Mouse (Mus musculus) embryonic facial prominence, embryonic 11.5 days (tissue): Measurements from ENCODE around the gene Tmem29. TPM values are rescaled to one million over a fixed set of nuclear protein-coding genes. Genes with fewer than 3 reads are reported as not detected.
A peak's percentile ranks its signal among the peaks of the same experiment; 100 is the strongest.
"Not testable (repeated sequence)": the region's sequence is repeated elsewhere in the genome, so short reads cannot be mapped to it uniquely, and the experiment has no call there.

Experiments used
- ATAC-seq: fragments of 200-750 bp; cut with Nextera tagmentation; replicated peaks from 2 replicates; pipeline ENCODE4 v1.8.0; 2017; ENCODE audit warnings: low read depth; ENCODE audit not compliant: insufficient number of reproducible peaks, low FRiP score, low TSS enrichment
- DNase-seq: peaks from one replicate; pipeline ENCODE4 v3.0.0-alpha.2; 2015; ENCODE audit warnings: low spot score
- H3K27ac ChIP-seq: fragments of 300-500 bp; sonication (generic); replicated peaks from 2 replicates; pipeline ENCODE4 v1.5.1; 2014; ENCODE audit warnings: mild to moderate bottlenecking, low read depth, low read length, control low read depth
- H3K27me3 ChIP-seq: fragments of 300-500 bp; sonication (generic); 2 replicates; pipeline ENCODE4 v1.6.1; 2014; ENCODE audit warnings: mild to moderate bottlenecking, low read length, moderate library complexity, mixed read lengths; ENCODE audit not compliant: control insufficient read depth, insufficient read depth
- H3K36me3 ChIP-seq: fragments of 300-500 bp; sonication (generic); replicated peaks from 2 replicates; pipeline ENCODE4 v1.6.1; 2014; ENCODE audit warnings: low read depth, mild to moderate bottlenecking, low read length, moderate library complexity, mixed read lengths; ENCODE audit not compliant: control insufficient read depth, insufficient read depth
- H3K4me1 ChIP-seq: fragments of 300-500 bp; sonication (generic); 2 replicates; pipeline ENCODE4 v1.6.1; 2014; ENCODE audit warnings: low read length, mixed read lengths; ENCODE audit not compliant: control insufficient read depth, insufficient read depth
- H3K4me2 ChIP-seq: fragments of 300-500 bp; sonication (generic); 2 replicates; pipeline ENCODE4 v1.6.1; 2014; ENCODE audit warnings: low read depth, mild to moderate bottlenecking, control low read depth, low read length, moderate library complexity
- H3K4me3 ChIP-seq: fragments of 300-500 bp; sonication (generic); 2 replicates; pipeline ENCODE4 v1.5.1; 2014; ENCODE audit warnings: low read depth, low read length, control low read depth
- H3K9ac ChIP-seq: fragments of 300-500 bp; sonication (generic); replicated peaks from 2 replicates; pipeline ENCODE4 v1.6.1; 2014; ENCODE audit warnings: mild to moderate bottlenecking, control low read depth, low read length
- H3K9me3 ChIP-seq: fragments of 300-500 bp; sonication (generic); replicated peaks from 2 replicates; pipeline ENCODE4 v1.6.1; 2016; ENCODE audit warnings: mild to moderate bottlenecking, low read length, inconsistent platforms, mixed read lengths; ENCODE audit not compliant: control insufficient read depth
- WGBS: fragments of 180-500 bp; shearing (Covaris S2); extraction: QIAGEN DNeasy Blood & Tissue Kit; methylation state at CpG from one replicate; pipeline ENCODE4 v1.1.7; 2014; 5-methylcytosine and 5-hydroxymethylcytosine counted together
- polyA plus RNA-seq: library from polyadenylated mRNA; unstranded; fragments of >200 nt; fragmentation: Nextera tagmentation; extraction: Ambion mirVana; gene quantifications from 2 replicates; pipeline ENCODE4 v1.2.1, GENCODE M21; 2014

Tmem29 gene
- polyA plus RNA-seq, result 43.1 and 48.5 TPM in 2 replicates

- Histone ChIP-seq H3K4me1 (no peaks in the 10 kb centered on the region), H3K4me2 (peak within 1 kb of the TSS; percentile 16), H3K27me3 (no peaks in the 10 kb centered on the region), H3K9me3 (no peaks in the 10 kb centered on the region), H3K4me3 (peak within 1 kb of the TSS; percentile 34), H3K9ac (peak within 1 kb of the TSS; percentile 42), H3K27ac (no peak within 1 kb of the TSS), H3K36me3 (no peaks in the 10 kb centered on the region)
- DNase-seq (peak; percentile 90), ATAC-seq (peak; percentile 87)
- WGBS, result 1% methylated on average over 30 of the region's 30 CpGs
Observed at GRCm38 (mm10) chrX:150458766-150459350, at the start of gene Tmem29. Gene Tmem29, minus strand, starts transcription at chrX:150459154.

GRCm38 (mm10) chrX:150508696-150509095, 49.7 kb upstream of the Tmem29 start:
- no peak overlapping the region for H3K4me2 ChIP-seq
- H3K9me3 ChIP-seq, result no peaks in the 10 kb centered on the region
- no peak for ATAC-seq
- DNase-seq, result no peak
- WGBS, result 90% methylated on average over 6 of the region's 6 CpGs
- H3K36me3 ChIP-seq, result no peaks in the 10 kb centered on the region
- no peak overlapping the region for H3K4me3 ChIP-seq
- H3K9ac ChIP-seq, result no peak overlapping the region
- no peak overlapping the region for H3K27ac ChIP-seq
- H3K27me3 ChIP-seq, result no peaks in the 10 kb centered on the region
- H3K4me1 ChIP-seq, result no peaks in the 10 kb centered on the region

GRCm38 (mm10) chrX:150487811-150488210, 28.9 kb upstream of the Tmem29 start:
- H3K4me1 ChIP-seq, H3K27ac ChIP-seq, ATAC-seq, DNase-seq, H3K9me3 ChIP-seq, H3K36me3 ChIP-seq, H3K27me3 ChIP-seq, H3K9ac ChIP-seq, H3K4me2 ChIP-seq, H3K4me3 ChIP-seq: not testable (repeated sequence)
- WGBS, result no CpG with 5 or more reads among the region's 10 CpGs

GRCm38 (mm10) chrX:150486314-150487030, 27.5 kb upstream of the Tmem29 start:
- WGBS, result 71% methylated on average over 6 of the region's 22 CpGs
- not testable (repeated sequence) for H3K9ac ChIP-seq, H3K4me3 ChIP-seq, H3K36me3 ChIP-seq, H3K4me2 ChIP-seq, DNase-seq, ATAC-seq, H3K9me3 ChIP-seq, H3K27ac ChIP-seq, H3K27me3 ChIP-seq, H3K4me1 ChIP-seq

- H3K9me3 ChIP-seq, result no peaks in the 10 kb centered on the region
- peak; percentile 88 for DNase-seq
- under 1% methylated on average over 34 of the region's 34 CpGs for WGBS
- peak; percentile 96 for ATAC-seq
- no peaks in the 10 kb centered on the region for H3K27me3 ChIP-seq
- H3K9ac ChIP-seq, result peak overlapping the region; percentile 56
- H3K27ac ChIP-seq, result peak overlapping the region; percentile 78; the same call in 1 of the 2 replicates
- H3K4me2 ChIP-seq, result no peak overlapping the region
- H3K4me1 ChIP-seq, result no peaks in the 10 kb centered on the region
- H3K4me3 ChIP-seq, result peak overlapping the region; percentile 38
- H3K36me3 ChIP-seq, result no peaks in the 10 kb centered on the region
Observed at GRCm38 (mm10) chrX:150477854-150478780, 19.2 kb upstream of the Tmem29 start.

GRCm38 (mm10) chrX:150471416-150471815, 12.5 kb upstream of the Tmem29 start:
- no peak overlapping the region for H3K9ac ChIP-seq
- H3K36me3 ChIP-seq, result no peaks in the 10 kb centered on the region
- ATAC-seq, result no peak
- H3K4me1 ChIP-seq, result no peaks in the 10 kb centered on the region
- no peak overlapping the region for H3K4me2 ChIP-seq
- H3K9me3 ChIP-seq, result no peaks in the 10 kb centered on the region
- no peak for DNase-seq
- WGBS, result 100% methylated on average over 1 of the region's 1 CpGs
- no peak overlapping the region for H3K27ac ChIP-seq
- no peak overlapping the region for H3K4me3 ChIP-seq
- no peaks in the 10 kb centered on the region for H3K27me3 ChIP-seq

GRCm38 (mm10) chrX:150468266-150468665, 9.3 kb upstream of the Tmem29 start:
- Histone ChIP-seq H3K4me2 (no peak overlapping the region), H3K9ac (no peak overlapping the region), H3K4me1 (no peaks in the 10 kb centered on the region), H3K4me3 (no peak overlapping the region), H3K27ac (no peak overlapping the region), H3K36me3 (no peaks in the 10 kb centered on the region), H3K27me3 (no peaks in the 10 kb centered on the region), H3K9me3 (no peaks in the 10 kb centered on the region)
- DNase-seq (no peak), ATAC-seq (no peak)
- WGBS, result 90% methylated on average over 2 of the region's 2 CpGs
